Mouse (Mus musculus): Measurements from ENCODE around the gene Stra6.
A peak's percentile ranks its signal among the peaks of the same experiment; 100 is the strongest.

Stra6 gene

DNA sequence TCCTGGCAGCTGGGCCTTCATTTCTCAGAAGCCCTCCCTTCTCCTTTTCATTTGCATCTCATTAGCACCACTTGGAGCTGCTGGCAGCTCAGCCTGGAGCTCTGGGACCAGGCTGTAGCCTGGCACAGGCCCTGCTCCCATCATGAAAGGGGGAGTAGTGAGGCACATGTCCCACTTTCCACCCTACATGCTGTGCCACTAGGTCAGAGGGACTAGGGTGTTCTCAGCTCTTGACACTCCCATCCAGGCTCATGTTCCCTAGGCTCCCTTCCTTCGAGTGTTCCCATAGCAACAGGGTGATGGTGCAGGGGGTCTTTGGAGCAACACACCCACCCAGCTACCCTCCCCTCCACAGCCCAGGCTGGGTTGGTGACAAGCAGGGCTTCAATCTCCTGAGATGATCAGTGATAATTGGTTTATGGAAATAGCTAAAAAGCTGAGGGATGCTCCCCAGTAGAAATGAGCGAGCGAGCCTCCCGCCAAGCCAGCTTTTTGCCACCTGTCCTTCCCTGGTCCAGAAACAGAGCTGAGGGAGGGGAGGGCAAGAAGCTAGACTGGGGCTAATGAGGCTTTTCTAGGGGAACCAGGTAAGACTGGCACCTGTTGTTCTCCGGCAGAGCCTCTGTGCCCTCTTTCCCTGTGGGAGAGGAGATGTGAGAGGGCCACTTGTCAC, 33.2 kb downstream of the Stra6 start:
- peak; percentile 40 to 55 for DNase-seq

- no peak for DNase-seq
These were observed 36.4 kb downstream of the Stra6 start for GRCm38 (mm10) chr9:58099836-58100565.

- no peak for DNase-seq
These were observed 38.4 kb downstream of the Stra6 start for GRCm38 (mm10) chr9:58102013-58102412.

DNA sequence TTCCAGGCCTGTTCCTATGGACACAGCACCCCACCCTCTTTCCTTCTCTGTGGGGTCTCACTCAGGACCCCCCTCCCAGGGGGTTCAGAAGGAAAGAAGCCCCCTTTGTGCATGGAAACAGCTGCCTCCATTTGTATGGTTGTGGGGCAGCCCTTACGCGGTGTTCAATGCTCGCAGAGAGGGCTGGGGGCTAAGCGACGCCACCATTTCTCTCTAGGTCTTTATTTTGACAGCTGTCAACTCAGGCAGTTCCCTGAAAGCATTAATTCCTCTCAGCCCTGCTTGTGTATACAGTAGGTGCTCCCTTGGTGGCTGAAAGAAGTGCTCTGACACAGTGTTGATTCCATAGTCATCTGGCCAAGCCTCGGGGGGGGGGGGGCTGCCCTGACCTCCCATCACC, 40.1 kb downstream of the Stra6 start:
- DNase-seq: no peak

GRCm38 (mm10) chr9:58105595-58106169, 42.1 kb downstream of the Stra6 start:
- no peak for DNase-seq

- no peak for DNase-seq
These were observed 43.9 kb downstream of the Stra6 start for GRCm38 (mm10) chr9:58107494-58107893.

DNA sequence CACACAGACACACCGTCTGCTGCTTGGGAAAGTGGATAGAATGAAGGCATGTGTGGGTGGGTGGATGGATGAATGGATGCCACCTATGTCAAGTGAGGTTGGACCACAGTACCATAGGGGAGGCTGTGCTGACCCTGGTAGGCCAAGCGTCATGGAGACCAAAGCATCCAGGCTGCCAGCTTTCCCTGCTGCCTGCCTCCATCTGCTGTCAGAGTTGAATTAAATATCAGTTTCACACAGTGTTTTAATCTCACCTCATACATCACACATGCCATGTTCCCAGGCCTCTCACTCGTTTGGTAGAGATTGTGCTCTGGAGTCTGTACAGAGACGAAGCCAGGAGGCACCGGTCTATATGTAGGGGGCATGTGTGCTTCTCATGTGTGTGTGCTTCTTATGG, 47.2 kb downstream of the Stra6 start:
- DNase-seq: peak; percentile 43 to 58

- peak; percentile 85 to 87 for DNase-seq
These were observed 47.8 kb downstream of the Stra6 start for GRCm38 (mm10) chr9:58111431-58111830.

- DNase-seq: no peak
These were observed 48.7 kb downstream of the Stra6 start for GRCm38 (mm10) chr9:58112321-58112751.

GRCm38 (mm10) chr9:58112866-58113278, 49.3 kb downstream of the Stra6 start:
- no peak for DNase-seq

DNA sequence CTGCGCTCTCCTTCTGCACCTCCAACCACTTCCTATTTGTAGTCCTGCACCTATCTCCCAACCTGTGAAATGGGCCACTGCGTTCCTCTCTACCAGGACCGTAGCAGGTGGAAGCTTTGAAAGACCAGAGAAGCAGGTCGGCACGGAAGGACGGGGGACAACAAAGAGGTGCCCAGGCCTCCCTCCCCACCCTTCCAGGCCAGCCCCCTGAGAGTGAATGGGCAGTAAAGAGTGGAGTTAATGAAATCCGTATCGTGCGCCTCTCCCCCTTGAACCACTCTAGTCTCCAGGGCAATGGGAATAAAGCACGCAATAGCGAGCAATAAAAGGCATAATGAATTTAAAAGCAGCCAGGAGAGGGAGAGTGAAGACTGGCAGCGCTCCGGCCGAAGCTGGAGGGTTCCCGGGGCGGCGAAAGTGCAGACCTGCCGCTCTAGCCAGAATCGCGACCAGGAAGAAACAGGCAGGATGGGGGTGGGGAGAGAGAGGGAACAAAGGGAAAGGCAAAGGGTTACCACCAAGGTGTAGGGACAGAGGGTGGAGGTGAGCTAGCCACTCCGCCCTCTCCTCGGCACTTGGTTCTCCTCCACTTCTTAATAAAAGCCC, 49.8 kb downstream of the Stra6 start:
- no peak for DNase-seq

DNA sequence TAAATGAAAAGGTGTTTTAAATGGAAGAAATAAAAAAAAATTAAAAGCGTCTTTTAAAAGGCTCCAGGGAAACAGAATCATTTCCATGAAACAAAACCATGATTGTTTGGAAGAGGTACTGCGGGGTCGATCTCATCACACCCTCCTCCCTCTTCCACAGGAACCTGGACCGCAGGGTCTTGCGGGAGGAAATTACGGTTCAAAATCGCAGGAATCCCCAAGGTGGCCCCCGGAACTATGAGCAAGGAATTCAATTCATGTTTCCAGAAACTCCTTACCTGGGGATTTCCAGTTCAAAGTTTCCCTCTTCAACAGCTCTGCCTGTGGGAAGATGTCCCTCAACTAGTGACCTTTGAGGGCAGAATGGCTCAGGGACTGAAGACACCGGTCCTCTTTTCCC, 50.4 kb downstream of the Stra6 start:
- no peak for DNase-seq

DNA sequence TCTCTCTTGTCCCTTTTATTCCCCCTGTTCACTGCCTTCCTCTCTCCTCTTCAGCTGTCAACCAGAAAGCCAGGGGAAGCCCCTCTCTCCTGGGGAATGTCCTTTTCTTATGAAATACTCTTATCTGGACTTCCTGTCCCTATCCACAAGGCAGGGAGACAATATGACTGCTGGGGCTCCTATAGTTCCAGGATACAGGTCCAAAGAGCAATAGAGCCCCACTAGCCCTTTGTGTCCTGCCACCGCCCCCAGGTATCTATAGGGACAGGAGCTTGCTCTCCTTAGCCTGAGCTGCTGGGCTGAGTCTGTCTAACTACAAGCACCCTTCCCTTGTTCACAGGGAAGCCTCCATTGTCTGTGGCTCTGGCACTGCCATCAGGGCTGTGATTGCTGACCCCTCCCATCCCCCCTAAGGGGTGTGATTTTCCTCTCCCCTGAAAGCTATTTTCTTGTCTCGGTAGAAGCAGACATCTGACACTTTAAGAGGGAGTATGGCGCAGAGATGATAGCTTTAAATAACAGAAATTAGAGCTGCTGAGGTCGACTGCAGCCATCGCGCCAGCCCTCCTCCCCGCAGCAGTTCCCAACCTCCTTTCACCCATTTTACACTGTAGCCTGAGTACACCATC, 51.8 kb downstream of the Stra6 start:
- DNase-seq: no peak

DNA sequence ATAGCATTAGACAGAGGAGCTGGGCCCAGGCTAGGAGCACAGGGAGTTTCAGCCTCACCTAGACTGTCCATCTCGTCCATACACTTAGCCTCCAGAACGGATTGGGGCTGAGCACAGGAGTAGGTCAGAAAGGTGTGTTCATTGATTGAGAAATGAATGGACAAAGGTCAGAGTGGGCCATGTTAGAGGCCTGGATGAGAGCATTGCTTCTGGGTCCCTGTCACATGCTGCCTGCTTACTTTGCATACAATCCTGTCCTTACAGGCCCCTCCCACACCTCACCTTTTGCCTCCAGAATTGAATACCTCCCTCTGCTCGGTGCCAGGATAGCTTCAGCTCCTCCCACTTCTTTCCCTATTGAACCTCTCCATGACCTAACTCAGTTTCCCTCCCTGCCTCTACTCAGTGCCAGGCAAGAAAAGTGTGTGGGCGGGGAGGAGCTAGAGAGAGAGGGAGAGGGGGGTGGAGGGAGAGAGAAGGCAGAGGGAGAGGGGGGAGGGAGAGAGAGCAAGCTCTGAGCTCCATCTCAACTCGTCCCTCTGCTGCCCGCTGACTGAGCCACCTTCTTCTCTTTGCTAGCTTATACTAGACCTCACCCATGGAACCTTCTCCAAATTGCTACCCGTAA, 52.5 kb downstream of the Stra6 start:
- no peak for DNase-seq

- no peak for DNase-seq
These were observed 55.1 kb downstream of the Stra6 start, which contains the start of gene Ccdc33 for GRCm38 (mm10) chr9:58118671-58119070. Gene Ccdc33, minus strand, starts transcription at chr9:58118823.

GRCm38 (mm10) chr9:58125085-58125484, 61.5 kb downstream of the Stra6 start:
- no peak for DNase-seq

GRCm38 (mm10) chr9:58125811-58126210, 62.2 kb downstream of the Stra6 start:
- no peak for DNase-seq

DNA sequence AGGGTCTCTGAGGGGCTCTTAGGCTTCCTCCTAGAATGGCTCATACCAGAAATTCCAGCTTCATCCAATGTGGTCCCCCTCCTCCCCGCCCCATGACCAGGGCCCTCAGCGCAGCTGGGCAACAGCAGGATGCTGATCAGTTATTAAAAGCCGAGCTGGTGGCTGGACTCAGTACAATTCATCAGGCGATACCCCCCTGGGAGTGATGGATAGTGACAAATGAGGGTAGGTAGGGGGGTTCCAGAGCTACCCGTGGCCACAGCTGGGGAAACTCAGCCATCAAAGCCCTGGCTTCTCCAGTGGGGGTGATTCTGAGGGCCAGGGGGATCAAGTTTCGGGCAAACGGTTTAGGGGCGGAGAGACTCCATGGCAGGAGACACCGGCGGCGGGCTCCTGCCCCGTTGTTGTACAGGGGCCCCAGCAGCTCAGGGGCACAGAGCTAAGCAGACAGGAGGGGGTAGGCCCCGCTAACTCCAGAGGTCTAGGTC, 65.4 kb downstream of the Stra6 start:
- DNase-seq: no peak

- DNase-seq: no peak
These were observed 65.9 kb downstream of the Stra6 start for GRCm38 (mm10) chr9:58129508-58129907.

GRCm38 (mm10) chr9:58130909-58131308, 67.3 kb downstream of the Stra6 start:
- no peak for DNase-seq

DNA sequence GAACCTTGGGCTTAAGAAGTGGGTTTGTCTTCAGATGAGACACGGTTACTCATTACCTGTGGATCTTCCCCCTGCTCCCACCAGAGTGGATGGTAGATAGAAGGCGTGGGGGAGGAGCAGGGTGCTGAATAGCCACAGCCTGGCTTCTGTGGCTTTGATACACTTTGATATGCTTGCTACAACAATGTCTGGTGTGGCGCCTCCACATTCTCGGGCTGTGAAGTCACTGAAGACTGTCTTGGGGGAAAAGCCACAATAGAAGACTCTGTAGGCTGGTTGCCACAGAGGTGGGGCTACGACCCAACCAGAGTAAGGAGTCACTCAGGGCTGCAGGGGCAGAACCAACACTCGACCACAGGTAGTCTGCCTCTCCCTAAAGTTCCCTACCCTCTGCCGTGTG, 68.1 kb downstream of the Stra6 start:
- DNase-seq: no peak

Data from cerebellum, postnatal 36 days (tissue).